Mouse (Mus musculus) intestine, postnatal 0 days (tissue): Measurements from ENCODE around the gene Stxbp3. TPM values are rescaled to one million over a fixed set of nuclear protein-coding genes. Genes with fewer than 3 reads are reported as not detected.

Experiments
- ATAC-seq: fragments of 200-750 bp; cut with Nextera tagmentation; 2 replicates; pipeline ENCODE4 v1.8.0; 2017; ENCODE audit warnings: mild to moderate bottlenecking, moderate TSS enrichment, moderate library complexity
- H3K27ac ChIP-seq: fragments of 300-500 bp; sonication (generic); 2 replicates; pipeline ENCODE4 v1.5.1; 2014; ENCODE audit warnings: mild to moderate bottlenecking, low read depth, low read length, moderate library complexity
- H3K27me3 ChIP-seq: fragments of 300-500 bp; sonication (generic); replicated peaks from 2 replicates; pipeline ENCODE4 v1.6.1; 2014; ENCODE audit warnings: low read length, mixed read lengths; ENCODE audit not compliant: control insufficient read depth, insufficient read depth
- H3K36me3 ChIP-seq: fragments of 300-500 bp; sonication (generic); 2 replicates; pipeline ENCODE4 v1.6.1; 2014; ENCODE audit warnings: mild to moderate bottlenecking, moderate library complexity; ENCODE audit not compliant: control insufficient read depth, insufficient read depth
- H3K4me1 ChIP-seq: fragments of 300-500 bp; sonication (generic); replicated peaks from 2 replicates; pipeline ENCODE4 v1.6.1; 2014; ENCODE audit warnings: antibody characterized with exemption, low read length, mixed read lengths; ENCODE audit not compliant: control insufficient read depth, insufficient read depth
- H3K4me2 ChIP-seq: fragments of 300-500 bp; sonication (generic); replicated peaks from 2 replicates; pipeline ENCODE4 v1.6.1; 2014; ENCODE audit warnings: low read depth, mild to moderate bottlenecking, moderate library complexity
- H3K4me3 ChIP-seq: fragments of 300-500 bp; sonication (generic); 2 replicates; pipeline ENCODE4 v1.5.1; 2014; ENCODE audit warnings: low read depth, low read length
- H3K9ac ChIP-seq: fragments of 300-500 bp; sonication (generic); 2 replicates; pipeline ENCODE4 v1.6.1; 2014; ENCODE audit warnings: mild to moderate bottlenecking, low read depth, low read length
- H3K9me3 ChIP-seq: fragments of 300-500 bp; sonication (generic); 2 replicates; pipeline ENCODE4 v1.6.1; 2016; ENCODE audit warnings: mixed run types; ENCODE audit not compliant: control insufficient read depth
- CTCF ChIP-seq: sonication (generic); IDR thresholded peaks from 2 replicates; pipeline ENCODE4 v1.5.1; 2016; ENCODE audit warnings: low read depth, mild to moderate bottlenecking, control low read depth, antibody characterized with exemption, moderate library complexity
- WGBS: fragments of 180-500 bp; shearing (Covaris S2); extraction: QIAGEN DNeasy Blood & Tissue Kit; methylation state at CpG from one replicate; pipeline ENCODE4 v1.1.7; 2014; 5-methylcytosine and 5-hydroxymethylcytosine counted together
- polyA plus RNA-seq: library from polyadenylated mRNA; unstranded; fragments of >200 nt; fragmentation: Nextera tagmentation; extraction: Ambion mirVana; gene quantifications from 2 replicates; pipeline ENCODE4 v1.2.1, GENCODE M21; 2015

Gene Stxbp3
- polyA plus RNA-seq, 1 experiment from 2014 or later: 40.5 TPM

DNA sequence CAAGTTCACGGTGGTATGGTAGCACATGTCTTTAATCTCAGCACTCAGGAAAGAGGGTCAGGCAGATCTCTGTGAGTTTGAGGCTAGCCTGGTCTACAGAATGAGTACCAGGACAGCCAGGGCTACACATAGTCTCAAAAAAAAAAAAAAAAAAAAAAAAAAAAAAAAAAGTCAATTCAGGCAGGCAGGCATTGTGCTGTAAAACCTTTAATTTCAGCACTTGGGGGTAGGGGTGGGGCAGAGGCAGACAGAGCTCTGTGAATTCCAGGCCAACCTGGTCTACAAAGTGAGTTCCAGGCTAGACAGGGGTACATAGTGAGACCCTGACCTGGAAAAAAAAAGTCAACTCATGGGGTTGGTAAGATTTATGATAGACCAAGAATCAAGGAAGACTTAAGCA lies 17.4 kb upstream of the Stxbp3 start:
- Histone ChIP-seq H3K4me1 (0 out of 2 replicates have a peak, but pooled peaks cover 2% of the 10 kb centered on the region), H3K4me2 (no peak overlapping the region), H3K9me3 (no peaks in the 10 kb centered on the region), H3K9ac (no peak overlapping the region), H3K27me3 (no peaks in the 10 kb centered on the region), H3K4me3 (no peak overlapping the region), H3K27ac (no peak overlapping the region), H3K36me3 (no peaks in the 10 kb centered on the region)
- ATAC-seq: no peak
- WGBS: 76% methylated on average over 1 of the region's 1 CpGs
- no peak for TF ChIP-seq CTCF

DNA sequence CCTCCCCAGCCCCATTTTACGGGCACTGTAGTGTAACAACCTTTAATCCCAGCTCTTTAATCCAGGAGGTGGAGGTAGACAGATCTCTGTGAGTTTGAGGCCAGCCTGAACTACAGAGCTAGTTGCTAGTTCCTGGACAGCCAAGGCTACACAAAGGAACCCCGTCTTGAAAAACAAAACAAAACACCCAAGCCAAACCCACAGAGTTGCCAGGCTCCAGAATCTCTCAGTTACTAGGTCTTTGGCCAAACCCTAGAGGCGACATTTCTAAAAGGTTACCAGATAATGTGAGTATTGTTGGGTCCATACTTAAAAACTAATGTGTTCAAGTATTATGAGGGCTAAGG lies 16.8 kb upstream of the Stxbp3 start:
- Histone ChIP-seq H3K4me1 (0 out of 2 replicates have a peak, but pooled peaks cover 2% of the 10 kb centered on the region), H3K4me2 (no peak overlapping the region), H3K9ac (no peak overlapping the region), H3K4me3 (no peak overlapping the region), H3K9me3 (no peaks in the 10 kb centered on the region), H3K27ac (no peak overlapping the region), H3K27me3 (no peaks in the 10 kb centered on the region), H3K36me3 (no peaks in the 10 kb centered on the region)
- no peak for ATAC-seq
- no peak for TF ChIP-seq CTCF
- WGBS: 48% methylated on average over 3 of the region's 3 CpGs

DNA sequence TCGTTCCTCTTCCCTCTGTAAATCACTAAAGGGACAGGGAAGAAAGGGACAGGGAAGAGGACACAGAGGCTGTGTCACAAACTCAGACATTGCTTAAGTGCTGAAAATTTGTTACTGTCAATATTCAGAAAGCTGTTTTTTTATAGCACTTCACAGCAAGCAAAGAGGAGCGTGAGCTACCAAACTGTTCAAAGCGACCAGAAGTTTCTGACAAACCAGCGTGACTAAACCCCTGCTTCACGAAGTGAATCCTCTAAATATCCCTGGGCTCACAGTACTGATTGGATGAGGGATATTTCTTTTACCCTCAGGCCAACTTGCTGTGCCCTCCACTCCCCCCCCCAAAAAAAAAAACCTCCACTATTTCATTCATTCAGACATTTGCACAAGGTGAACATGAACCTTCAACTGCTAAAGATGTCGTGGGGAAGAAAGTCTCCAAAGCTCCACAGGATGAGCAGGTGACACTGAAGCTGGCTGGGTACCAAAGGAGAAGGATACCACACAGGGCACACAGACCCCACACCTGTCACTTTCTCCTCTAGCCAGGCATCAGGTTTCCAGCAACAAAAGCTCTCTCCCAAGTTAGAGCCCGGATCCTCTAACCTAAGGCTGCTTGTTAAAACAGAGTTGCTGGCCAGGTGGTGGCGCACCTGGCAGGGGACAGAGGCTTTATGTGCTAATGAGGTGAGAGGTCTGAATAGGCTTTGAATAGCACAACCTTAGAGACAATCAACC lies 16.2 kb upstream of the Stxbp3 start:
- ATAC-seq: peak; percentile 52; the same call in 1 of the 2 replicates
- peak; percentile 77 for TF ChIP-seq CTCF

DNA sequence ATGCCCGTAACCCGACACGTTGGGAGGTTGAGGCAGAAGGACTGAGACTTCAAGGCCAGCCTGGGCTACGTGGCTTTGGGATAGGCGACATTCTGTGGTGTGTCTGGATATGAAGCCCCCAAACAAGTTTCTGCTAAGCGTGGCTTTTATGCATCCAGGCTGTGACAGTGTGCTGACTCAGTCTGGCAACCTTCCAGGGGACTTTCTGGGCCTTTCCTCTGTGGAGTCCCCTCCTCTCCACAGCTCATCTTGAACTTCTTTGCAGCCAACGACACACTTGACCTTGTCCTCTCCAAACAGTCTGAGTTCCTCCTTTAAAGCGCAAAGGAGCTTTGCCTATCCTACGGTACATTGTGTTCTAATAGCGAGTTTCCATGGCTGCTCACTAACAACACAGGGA lies 15.5 kb upstream of the Stxbp3 start:
- H3K9ac ChIP-seq: no peak overlapping the region
- no peak overlapping the region for H3K4me2 ChIP-seq
- no peaks in the 10 kb centered on the region for H3K27me3 ChIP-seq
- no peak overlapping the region for H3K27ac ChIP-seq
- 67% methylated on average over 10 of the region's 10 CpGs for WGBS
- H3K4me3 ChIP-seq: no peak overlapping the region
- TF ChIP-seq CTCF: no peak
- H3K36me3 ChIP-seq: no peaks in the 10 kb centered on the region
- 0 out of 2 replicates have a peak, but pooled peaks cover 2% of the 10 kb centered on the region for H3K4me1 ChIP-seq
- no peaks in the 10 kb centered on the region for H3K9me3 ChIP-seq
- ATAC-seq: no peak

More for the DNA sequence above, 16.2 kb upstream of the Stxbp3 start:
- no peak overlapping the region for H3K9ac ChIP-seq
- no peaks in the 10 kb centered on the region for H3K9me3 ChIP-seq
- H3K4me1 ChIP-seq: 0 out of 2 replicates have a peak, but pooled peaks cover 2% of the 10 kb centered on the region
- no peaks in the 10 kb centered on the region for H3K36me3 ChIP-seq
- H3K4me2 ChIP-seq: no peak overlapping the region
- no peaks in the 10 kb centered on the region for H3K27me3 ChIP-seq
- 66% methylated on average over 8 of the region's 8 CpGs for WGBS
- no peak overlapping the region for H3K4me3 ChIP-seq
- H3K27ac ChIP-seq: no peak overlapping the region

DNA sequence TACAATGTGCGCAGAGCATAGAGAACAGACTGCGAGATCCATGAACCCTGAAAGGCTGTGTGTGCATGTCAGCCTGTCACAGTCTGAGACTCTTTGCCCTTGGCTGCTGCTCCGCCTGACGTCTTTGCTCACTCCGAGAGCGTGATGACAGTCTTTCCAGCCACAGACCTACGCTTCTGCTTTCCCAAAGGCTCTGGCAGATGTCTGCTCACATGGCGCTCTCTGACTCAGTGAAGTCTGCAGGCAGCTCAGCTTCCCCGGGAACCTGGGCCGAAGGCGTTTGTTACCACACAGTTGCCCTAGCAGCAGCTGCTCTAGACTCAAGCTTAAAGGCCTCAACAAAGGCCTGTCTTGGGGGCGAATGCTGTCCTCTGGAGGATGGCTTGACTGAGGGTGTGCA lies 15.0 kb upstream of the Stxbp3 start:
- no peak overlapping the region for H3K4me3 ChIP-seq
- no peak overlapping the region for H3K27ac ChIP-seq
- 0 out of 2 replicates have a peak, but pooled peaks cover 2% of the 10 kb centered on the region for H3K4me1 ChIP-seq
- ATAC-seq: no peak
- 70% methylated on average over 12 of the region's 12 CpGs for WGBS
- no peak for TF ChIP-seq CTCF
- H3K36me3 ChIP-seq: no peaks in the 10 kb centered on the region
- H3K27me3 ChIP-seq: no peaks in the 10 kb centered on the region
- H3K9ac ChIP-seq: no peak overlapping the region
- H3K9me3 ChIP-seq: no peaks in the 10 kb centered on the region
- H3K4me2 ChIP-seq: no peak overlapping the region

DNA sequence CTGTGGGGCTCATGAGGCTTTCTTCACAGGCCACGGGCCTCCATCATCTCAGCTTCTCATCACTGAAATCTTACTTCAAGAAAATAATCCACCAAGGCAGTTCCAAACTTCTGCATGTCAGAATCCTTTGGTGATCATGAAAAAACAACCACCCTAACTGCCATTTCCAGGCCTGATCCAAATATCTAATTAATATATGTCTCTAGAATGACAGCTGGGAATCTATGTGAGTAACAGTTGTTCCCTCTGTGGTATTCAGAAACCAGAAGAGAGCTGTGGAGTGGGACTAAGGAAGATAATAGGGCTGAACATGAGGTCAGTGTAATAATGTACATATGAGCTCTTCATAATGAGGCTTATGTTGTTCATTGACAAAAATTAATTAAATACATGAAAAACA lies 12.9 kb upstream of the Stxbp3 start:
- WGBS: 82% methylated on average over 1 of the region's 1 CpGs
- H3K4me3 ChIP-seq: no peak overlapping the region
- no peak for ATAC-seq
- no peaks in the 10 kb centered on the region for H3K27me3 ChIP-seq
- no peak overlapping the region for H3K4me2 ChIP-seq
- no peaks in the 10 kb centered on the region for H3K4me1 ChIP-seq
- no peaks in the 10 kb centered on the region for H3K36me3 ChIP-seq
- no peak overlapping the region for H3K27ac ChIP-seq
- no peak for TF ChIP-seq CTCF
- H3K9me3 ChIP-seq: no peaks in the 10 kb centered on the region
- H3K9ac ChIP-seq: no peak overlapping the region
